10 mouse cellular contexts compared by ENCODE assay signal in genomic region chr7:115624907-115625552, GRCm38 (mm10).
DNase-seq lines count a peak whose midpoint lies in the region; ATAC-seq lines count a peak whose summit lies in the region.
"Had no signal": no experiment of that assay in that cellular context is flagged by ENCODE, and none has a peak within 500 bp of the region (broad histone marks: within the 10 kb centered on the region; RNA-seq: fewer than 3 reads in every experiment).

No protein-coding gene starts in this region.

- peak; percentile 47; the same call in 1 of the 2 replicates for ATAC-seq in embryonic facial prominence, embryonic 15.5 days (ENCODE audit: insufficient number of reproducible peaks, low FRiP score, low TSS enrichment, low read depth)
- ATAC-seq in intestine, embryonic 16.5 days, result peak; percentile 60

- H3K9ac ChIP-seq in embryonic facial prominence, embryonic 15.5 days, result no peak overlapping the region
- no peak overlapping the region for H3K9ac ChIP-seq in intestine, embryonic 16.5 days (ENCODE audit: low read depth, low read length)
- H3K9ac ChIP-seq: liver, embryonic 15.5 days had no signal

- H3K27me3 ChIP-seq in embryonic facial prominence, embryonic 15.5 days, result no peaks in the 10 kb centered on the region
- H3K27me3 ChIP-seq in intestine, embryonic 16.5 days (replicated peaks; ENCODE audit: control insufficient read depth, insufficient read depth, low read length), result no peaks in the 10 kb centered on the region
- H3K27me3 ChIP-seq: liver, embryonic 15.5 days had no signal

- DNase-seq in left cerebral cortex, postnatal 25 days (ENCODE audit: low spot score in 2 of 2), result peak; percentile 21 to 55
- DNase-seq in left cerebral cortex, adult 8-10 months (ENCODE audit: low spot score in 2 of 2), result no peak
- DNase-seq in right cerebral cortex, postnatal 10 days (ENCODE audit: low spot score in 2 of 2), result peak; percentile 26 to 40
- no peak for DNase-seq in ovary, postnatal 10 days (ENCODE audit: low spot score)
- DNase-seq in natural killer cell, adult 2 months (ENCODE audit: low spot score in 2 of 2), result no peak
- no peak for DNase-seq in kidney, adult 8-10 months

- no peak overlapping the region for H3K4me3 ChIP-seq in embryonic facial prominence, embryonic 15.5 days (replicated peaks)
- no peak overlapping the region for H3K4me3 ChIP-seq in intestine, embryonic 16.5 days (ENCODE audit: low read length)
- H3K4me3 ChIP-seq: erythroblast, embryonic 14.5 days; liver, embryonic 15.5 days had no signal

- intact Hi-C loops in left cerebral cortex, postnatal 25 days (cut with DNase I), result no loop called here

- 0 out of 2 replicates have a peak, but pooled peaks cover 9% of the 10 kb centered on the region for H3K4me1 ChIP-seq in embryonic facial prominence, embryonic 15.5 days
- H3K4me1 ChIP-seq in intestine, embryonic 16.5 days (ENCODE audit: control insufficient read depth, insufficient read depth, low read length), result peaks cover 31% of the 10 kb centered on the region

- no peaks in the 10 kb centered on the region for H3K36me3 ChIP-seq in embryonic facial prominence, embryonic 15.5 days
- H3K36me3 ChIP-seq in intestine, embryonic 16.5 days (ENCODE audit: control insufficient read depth, insufficient read depth, low read length), result no peaks in the 10 kb centered on the region
- H3K36me3 ChIP-seq: liver, embryonic 15.5 days had no signal

- H3K9me3 ChIP-seq in embryonic facial prominence, embryonic 15.5 days (replicated peaks), result no peaks in the 10 kb centered on the region
- no peaks in the 10 kb centered on the region for H3K9me3 ChIP-seq in intestine, embryonic 16.5 days (ENCODE audit: control insufficient read depth, low read length)
- H3K9me3 ChIP-seq: liver, embryonic 15.5 days had no signal

- peak overlapping the region; percentile 9; the same call in 1 of the 2 replicates for H3K27ac ChIP-seq in embryonic facial prominence, embryonic 15.5 days (replicated peaks)
- 0 out of 2 replicates have a peak overlapping the region, but pooled peaks have one; percentile 17 for H3K27ac ChIP-seq in intestine, embryonic 16.5 days (ENCODE audit: low read length)
- H3K27ac ChIP-seq: liver, embryonic 15.5 days had no signal

- 16% methylated on average over 8 of the region's 8 CpGs for WGBS in embryonic facial prominence, embryonic 15.5 days
- 11% methylated on average over 8 of the region's 8 CpGs for WGBS in intestine, embryonic 16.5 days

- H3K4me2 ChIP-seq in embryonic facial prominence, embryonic 15.5 days (replicated peaks), result no peak overlapping the region
- peak overlapping the region; percentile 26; the same call in 1 of the 2 replicates for H3K4me2 ChIP-seq in intestine, embryonic 16.5 days (ENCODE audit: low read depth, low read length)
- H3K4me2 ChIP-seq: liver, embryonic 15.5 days had no signal

Comparison
In these comparisons a context has a peak if more than half of its experiments do, and no peak if none do; other contexts are left out.
1. DNase-seq: peak in left cerebral cortex, postnatal 25 days (2 of 2) and right cerebral cortex, postnatal 10 days (2 of 2); none in left cerebral cortex, adult 8-10 months (0 of 2), ovary, postnatal 10 days (single experiment), natural killer cell, adult 2 months (0 of 2) and kidney, adult 8-10 months (0 of 2).